In genomic region chr11:51679466-51679865, GRCm38 (mm10) we compare ENCODE assay signal across 28 mouse cellular contexts. TPM values are rescaled to one million over a fixed set of nuclear protein-coding genes. Genes with fewer than 3 reads are reported as not detected.
"Had no signal": no experiment of that assay in that cellular context is flagged by ENCODE, and none has a peak within 500 bp of the region (broad histone marks: within the 10 kb centered on the region; RNA-seq: fewer than 3 reads in every experiment).

No protein-coding gene starts in this region.

- H3K9me3 ChIP-seq: embryonic facial prominence, embryonic 10.5 days; embryonic facial prominence, embryonic 12.5 days; embryonic facial prominence, embryonic 13.5 days; embryonic facial prominence, embryonic 15.5 days; forebrain, embryonic 10.5 days; forebrain, embryonic 12.5 days; forebrain, embryonic 13.5 days; forebrain, embryonic 15.5 days had no signal

- H3K27me3 ChIP-seq: embryonic facial prominence, embryonic 12.5 days; embryonic facial prominence, embryonic 13.5 days; embryonic facial prominence, embryonic 15.5 days; forebrain, embryonic 12.5 days; forebrain, embryonic 13.5 days; forebrain, embryonic 15.5 days had no signal

- H3K4me1 ChIP-seq: forebrain, embryonic 13.5 days; forebrain, embryonic 15.5 days had no signal

- H3K4me2 ChIP-seq: embryonic facial prominence, embryonic 12.5 days; embryonic facial prominence, embryonic 13.5 days; embryonic facial prominence, embryonic 15.5 days; forebrain, embryonic 12.5 days; forebrain, embryonic 13.5 days; forebrain, embryonic 15.5 days had no signal

- H3K36me3 ChIP-seq: embryonic facial prominence, embryonic 12.5 days; embryonic facial prominence, embryonic 13.5 days; embryonic facial prominence, embryonic 15.5 days; forebrain, embryonic 10.5 days; forebrain, embryonic 12.5 days; forebrain, embryonic 15.5 days had no signal

- ATAC-seq: forebrain, embryonic 13.5 days; forebrain, embryonic 14.5 days; forebrain, embryonic 15.5 days; forebrain, embryonic 16.5 days; forebrain, postnatal 0 days had no signal

- DNase-seq: cerebellum, adult 2 months; cerebellum, adult 8-10 months; cerebellum, adult 9-10 months; cerebellum, adult 9-11 months; cerebellum, postnatal 10 days; cerebellum, postnatal 14 days; cerebellum, postnatal 25 days; cerebellum, postnatal 36 days; embryo, embryonic 11 days; forebrain, postnatal 0 days; gastrocnemius, adult 2 months; gastrocnemius, postnatal 10 days; gastrocnemius, postnatal 14 days; gastrocnemius, postnatal 25 days; gastrocnemius, postnatal 36 days; heart, adult 18-20 months; heart, adult 2 months had no signal

- H3K4me3 ChIP-seq: embryonic facial prominence, embryonic 10.5 days; embryonic facial prominence, embryonic 12.5 days; embryonic facial prominence, embryonic 13.5 days; embryonic facial prominence, embryonic 15.5 days; erythroblast, embryonic 14.5 days; forebrain, embryonic 10.5 days; forebrain, embryonic 12.5 days; forebrain, embryonic 13.5 days; forebrain, embryonic 15.5 days; gastrocnemius, adult 2 months; heart, adult 2 months had no signal

- H3K27ac ChIP-seq: embryonic facial prominence, embryonic 10.5 days; embryonic facial prominence, embryonic 12.5 days; embryonic facial prominence, embryonic 13.5 days; embryonic facial prominence, embryonic 15.5 days; forebrain, embryonic 10.5 days; forebrain, embryonic 12.5 days; forebrain, embryonic 13.5 days; forebrain, embryonic 15.5 days; gastrocnemius, adult 2 months; heart, adult 2 months had no signal

- H3K9ac ChIP-seq: embryonic facial prominence, embryonic 12.5 days; embryonic facial prominence, embryonic 13.5 days; embryonic facial prominence, embryonic 15.5 days; forebrain, embryonic 12.5 days; forebrain, embryonic 13.5 days; forebrain, embryonic 15.5 days; forebrain, postnatal 0 days had no signal

RNA-seq across cellular contexts. Expression of gene D930048N14Rik, which starts 28.7 kb away (rescaled TPM):
- polyA plus RNA-seq: erythroblast, embryonic 14.5 days had no signal
